Mouse (Mus musculus): ENCODE measurements around the gene Zmym1. TPM values are rescaled to one million over a fixed set of nuclear protein-coding genes. Genes with fewer than 3 reads are reported as not detected.

Zmym1 gene
- polyA plus RNA-seq, 1 experiment from 2014 or later, result 25.0 TPM

Other genes with a start within 250 kb of the Zmym1 start
- 26.7 and 27.6 TPM in 2 replicates for gene Zmym4, start 93.0 kb downstream of the Zmym1 start, polyA plus RNA-seq (2015; fragmentation: Nextera tagmentation; extraction: Ambion mirVana)
- gene Sfpq, start 39.8 kb downstream of the Zmym1 start, polyA plus RNA-seq (2015; fragmentation: Nextera tagmentation; extraction: Ambion mirVana), result 88.0 and 102 TPM in 2 replicates
- gene Zmym6, start 16.2 kb upstream of the Zmym1 start, polyA plus RNA-seq (2015; fragmentation: Nextera tagmentation; extraction: Ambion mirVana), result 27.9 and 29.2 TPM in 2 replicates
- gene Tmem35b, start 62.5 kb upstream of the Zmym1 start, polyA plus RNA-seq (2015; fragmentation: Nextera tagmentation; extraction: Ambion mirVana), result 18.6 and 18.8 TPM in 2 replicates
- 12.3 and 13.4 TPM in 2 replicates for gene Dlgap3, start 108.1 kb upstream of the Zmym1 start, polyA plus RNA-seq (2015; fragmentation: Nextera tagmentation; extraction: Ambion mirVana)
- 57.9 and 60.3 TPM in 2 replicates for gene Smim12, start 182.6 kb upstream of the Zmym1 start, polyA plus RNA-seq (2015; fragmentation: Nextera tagmentation; extraction: Ambion mirVana)

Measured in neural tube, embryonic 13.5 days (tissue).